Mouse (Mus musculus) testis, adult 2 months (tissue): ENCODE measurements around the gene Gm10282. TPM values are rescaled to one million over a fixed set of nuclear protein-coding genes. Genes with fewer than 3 reads are reported as not detected.

Source experiments
- H3K27ac ChIP-seq: fragments of 200-500 bp; 2 replicates; pipeline ENCODE4 v1.5.1; 2012; ENCODE audit warnings: low read depth, low read length; ENCODE audit not compliant: control insufficient read depth, insufficient read depth
- H3K27me3 ChIP-seq: fragments of 200-500 bp; 2 replicates; pipeline ENCODE4 v1.6.1; 2012; ENCODE audit warnings: mild to moderate bottlenecking, low read length, moderate library complexity; ENCODE audit not compliant: control insufficient read depth, insufficient read depth
- H3K36me3 ChIP-seq: fragments of 200-500 bp; 2 replicates; pipeline ENCODE4 v1.6.1; 2012; ENCODE audit warnings: mild to moderate bottlenecking, low read length; ENCODE audit not compliant: control insufficient read depth, insufficient read depth
- H3K4me1 ChIP-seq: fragments of 200-500 bp; 2 replicates; pipeline ENCODE4 v1.6.1; 2012; ENCODE audit warnings: low read length; ENCODE audit not compliant: control insufficient read depth, insufficient read depth
- H3K4me3 ChIP-seq: fragments of 200-500 bp; 2 replicates; pipeline ENCODE4 v1.5.1; 2012; ENCODE audit warnings: low read depth, mild to moderate bottlenecking, low read length, moderate library complexity, mixed read lengths; ENCODE audit not compliant: control insufficient read depth
- CTCF ChIP-seq: fragments of 200-500 bp; IDR thresholded peaks from 2 replicates; pipeline ENCODE4 v1.5.1; 2012; ENCODE audit warnings: low read depth, mild to moderate bottlenecking, inconsistent platforms, low read length, moderate library complexity; ENCODE audit not compliant: control insufficient read depth, insufficient read depth, insufficient replicate concordance
- POLR2A ChIP-seq: fragments of 200-500 bp; IDR thresholded peaks from 2 replicates; pipeline ENCODE4 v1.6.1; 2012; ENCODE audit warnings: low read depth, mild to moderate bottlenecking, inconsistent platforms, low read length, moderate library complexity; ENCODE audit not compliant: control insufficient read depth
- polyA plus RNA-seq: library from polyadenylated mRNA; depleted of rRNA; stranded (reverse); fragments of >200 nt; gene quantifications from 2 replicates; pipeline ENCODE4 v1.2.3, GENCODE M21; 2012

Gm10282 gene
- polyA plus RNA-seq, 1 experiment: 1.7 TPM

DNA sequence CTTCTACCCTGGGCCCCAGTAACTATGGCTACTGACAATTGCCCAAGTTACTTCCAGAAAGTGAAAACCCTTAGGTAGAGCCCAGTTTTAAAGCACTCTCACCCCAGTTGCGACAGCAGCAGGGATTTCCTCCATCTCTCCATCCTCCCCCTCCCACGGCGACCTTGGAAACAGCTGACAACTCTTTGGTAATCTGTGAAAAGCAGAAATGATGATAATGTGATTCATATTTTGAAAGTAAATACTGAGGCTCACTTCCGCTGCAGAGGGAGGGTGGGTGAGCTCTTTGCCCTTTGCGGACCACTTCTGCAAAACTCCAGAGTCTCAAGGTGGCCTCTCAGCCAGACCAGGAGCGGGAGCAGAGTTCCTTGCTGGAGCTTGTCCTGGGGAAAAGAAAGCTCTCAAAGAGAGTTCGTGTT is 17.4 kb upstream of the Gm10282 start:
- no peaks in the 10 kb centered on the region for H3K36me3 ChIP-seq
- H3K27ac ChIP-seq: no peak overlapping the region; the same call in 1 of the 2 replicates
- TF ChIP-seq CTCF: no peak
- TF ChIP-seq POLR2A: no peak
- 0 out of 2 replicates have a peak overlapping the region, but pooled peaks have one; percentile 3 for H3K4me3 ChIP-seq
- no peaks in the 10 kb centered on the region for H3K27me3 ChIP-seq
- H3K4me1 ChIP-seq: peaks cover 18% of the 10 kb centered on the region

DNA sequence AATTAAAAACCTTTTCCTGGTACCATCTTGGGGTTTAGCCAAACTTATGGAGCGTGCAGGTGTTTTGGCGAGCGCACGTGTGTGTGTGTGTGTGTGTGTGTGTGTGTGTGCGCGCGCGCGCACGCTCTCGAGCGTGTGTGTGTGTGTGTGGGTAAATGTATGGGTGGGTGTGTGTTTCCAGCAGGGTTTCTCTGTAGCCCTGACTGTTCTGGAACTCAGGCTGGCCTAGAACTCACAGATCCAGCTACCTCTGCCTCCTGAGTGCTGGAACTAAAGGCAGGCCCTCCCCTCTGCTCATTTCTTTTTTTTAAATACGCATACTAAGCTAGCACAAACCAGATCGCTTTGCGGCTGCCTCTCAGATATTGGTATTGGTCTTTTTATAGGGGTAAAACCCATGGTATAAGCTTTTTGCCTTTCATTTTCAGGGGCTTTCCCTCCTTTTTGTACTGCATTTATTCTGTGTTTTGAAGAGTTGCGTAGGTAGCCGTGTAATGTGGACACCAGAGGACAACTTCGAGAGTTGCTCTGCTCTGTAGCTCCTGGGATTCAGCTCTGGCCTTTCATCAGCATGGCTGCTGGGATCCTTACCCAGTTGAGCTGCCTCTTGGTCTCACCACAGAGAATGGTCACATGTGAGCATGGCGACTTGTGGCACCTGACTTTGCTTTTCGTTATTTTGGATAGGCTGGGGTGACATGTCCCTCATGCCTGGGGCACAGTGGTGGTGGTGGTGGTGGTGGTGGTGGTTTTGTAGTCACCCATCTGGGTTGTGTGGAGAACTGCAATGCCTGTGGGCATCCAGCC is 16.8 kb upstream of the Gm10282 start:
- no peak for TF ChIP-seq CTCF
- no peak for TF ChIP-seq POLR2A
- Histone ChIP-seq H3K36me3 (no peaks in the 10 kb centered on the region), H3K27ac (no peak overlapping the region; the same call in 1 of the 2 replicates), H3K27me3 (no peaks in the 10 kb centered on the region), H3K4me3 (peak overlapping the region; percentile 96), H3K4me1 (peaks cover 18% of the 10 kb centered on the region)

DNA sequence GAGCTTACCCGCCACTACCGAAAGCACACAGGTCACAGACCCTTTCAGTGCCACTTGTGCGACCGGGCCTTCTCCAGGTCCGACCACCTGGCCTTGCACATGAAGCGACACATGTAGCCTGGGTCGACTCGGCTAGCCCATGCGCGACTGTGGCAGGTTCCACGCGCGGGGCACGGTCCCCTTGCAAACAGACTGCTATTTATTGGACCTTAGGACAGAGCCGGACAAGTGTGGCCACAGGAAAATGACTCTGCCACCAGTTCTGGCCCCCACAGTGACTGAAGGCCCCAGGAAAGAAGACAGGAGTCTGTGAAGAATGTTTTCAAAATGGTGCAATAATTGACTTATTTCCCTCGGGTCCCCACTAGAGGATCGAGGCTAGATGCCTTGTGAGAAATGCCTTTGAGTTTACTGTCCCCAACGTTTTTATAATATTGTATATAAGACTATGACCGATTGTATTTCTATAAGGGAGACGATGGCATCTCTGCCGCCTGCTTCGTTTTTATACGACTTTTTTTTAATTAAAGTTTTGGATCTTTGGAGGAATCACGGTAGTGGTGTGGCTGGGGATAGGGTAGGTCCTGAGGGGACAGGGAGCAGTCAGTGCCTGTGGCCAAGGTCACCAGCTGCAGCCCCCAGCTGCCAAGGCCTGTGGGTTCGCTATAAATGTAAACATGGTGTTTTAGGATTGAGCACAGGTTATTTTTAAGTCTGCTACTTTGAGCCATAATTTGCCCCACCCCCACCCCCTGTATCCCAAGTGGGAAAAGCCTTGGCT is 15.9 kb upstream of the Gm10282 start:
- no peak overlapping the region for H3K27ac ChIP-seq
- no peaks in the 10 kb centered on the region for H3K36me3 ChIP-seq
- H3K4me3 ChIP-seq: peak overlapping the region; percentile 96
- H3K4me1 ChIP-seq: peaks cover 18% of the 10 kb centered on the region
- H3K27me3 ChIP-seq: no peaks in the 10 kb centered on the region
- TF ChIP-seq POLR2A: no peak
- no peak for TF ChIP-seq CTCF

DNA sequence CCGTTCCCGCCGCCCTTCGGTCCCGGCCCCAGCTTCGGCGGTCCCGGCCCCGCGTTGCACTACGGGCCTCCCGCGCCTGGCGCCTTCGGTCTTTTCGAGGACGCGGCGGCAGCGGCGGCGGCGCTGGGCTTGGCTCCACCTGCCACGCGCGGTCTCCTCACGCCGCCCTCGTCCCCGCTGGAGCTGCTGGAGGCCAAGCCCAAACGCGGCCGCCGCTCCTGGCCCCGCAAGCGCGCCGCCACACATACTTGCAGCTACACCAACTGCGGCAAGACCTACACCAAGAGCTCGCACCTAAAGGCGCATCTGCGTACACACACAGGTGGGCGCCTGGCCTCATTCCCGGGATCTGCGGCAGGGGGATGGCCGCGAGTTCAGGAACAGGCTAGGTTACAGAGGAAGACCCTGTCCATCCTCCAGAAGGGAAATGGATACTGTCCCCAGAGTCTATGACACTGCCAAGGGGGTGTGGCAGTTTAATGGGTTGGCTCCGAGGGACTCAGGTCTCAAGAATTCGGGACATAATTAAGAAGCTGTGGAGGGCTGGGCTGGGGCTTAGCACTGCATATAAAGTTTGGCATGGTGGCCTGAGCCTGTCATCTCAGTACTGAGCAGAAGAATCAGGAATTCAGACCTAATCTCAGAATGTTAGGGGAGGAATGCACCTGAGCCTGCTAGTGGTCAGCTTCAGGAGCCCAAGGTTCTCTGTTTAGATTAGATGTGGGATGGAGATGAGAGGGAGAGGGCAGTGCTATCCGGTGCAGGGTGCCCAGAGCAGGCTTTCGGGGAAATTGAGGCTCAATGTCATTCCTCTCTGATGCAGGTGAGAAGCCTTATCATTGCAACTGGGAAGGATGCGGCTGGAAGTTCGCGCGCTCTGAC is 15.1 kb upstream of the Gm10282 start:
- TF ChIP-seq CTCF (no peak), POLR2A (no peak)
- Histone ChIP-seq H3K27ac (no peak overlapping the region), H3K4me1 (peaks cover 18% of the 10 kb centered on the region), H3K4me3 (peak overlapping the region; percentile 96), H3K27me3 (no peaks in the 10 kb centered on the region), H3K36me3 (no peaks in the 10 kb centered on the region)

DNA sequence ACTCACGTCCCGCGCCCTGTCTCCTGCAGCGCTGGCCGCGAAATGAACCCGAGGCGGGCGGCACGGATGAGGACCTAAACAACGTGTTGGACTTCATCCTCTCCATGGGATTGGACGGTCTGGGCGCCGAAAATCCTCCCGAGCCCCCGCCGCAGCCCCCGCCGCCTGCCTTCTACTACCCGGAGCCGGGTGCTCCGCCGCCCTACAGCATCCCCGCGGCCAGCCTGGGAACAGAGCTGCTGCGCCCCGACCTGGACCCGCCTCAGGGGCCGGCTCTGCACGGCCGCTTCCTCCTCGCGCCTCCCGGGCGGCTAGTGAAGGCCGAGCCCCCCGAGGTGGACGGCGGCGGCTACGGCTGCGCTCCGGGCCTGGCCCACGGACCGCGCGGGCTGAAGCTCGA is 14.3 kb upstream of the Gm10282 start:
- Histone ChIP-seq H3K27me3 (no peaks in the 10 kb centered on the region), H3K27ac (peak overlapping the region; percentile 65), H3K4me3 (peak overlapping the region; percentile 96), H3K4me1 (peaks cover 18% of the 10 kb centered on the region), H3K36me3 (no peaks in the 10 kb centered on the region)
- TF ChIP-seq CTCF: no peak
- no peak for TF ChIP-seq POLR2A

DNA sequence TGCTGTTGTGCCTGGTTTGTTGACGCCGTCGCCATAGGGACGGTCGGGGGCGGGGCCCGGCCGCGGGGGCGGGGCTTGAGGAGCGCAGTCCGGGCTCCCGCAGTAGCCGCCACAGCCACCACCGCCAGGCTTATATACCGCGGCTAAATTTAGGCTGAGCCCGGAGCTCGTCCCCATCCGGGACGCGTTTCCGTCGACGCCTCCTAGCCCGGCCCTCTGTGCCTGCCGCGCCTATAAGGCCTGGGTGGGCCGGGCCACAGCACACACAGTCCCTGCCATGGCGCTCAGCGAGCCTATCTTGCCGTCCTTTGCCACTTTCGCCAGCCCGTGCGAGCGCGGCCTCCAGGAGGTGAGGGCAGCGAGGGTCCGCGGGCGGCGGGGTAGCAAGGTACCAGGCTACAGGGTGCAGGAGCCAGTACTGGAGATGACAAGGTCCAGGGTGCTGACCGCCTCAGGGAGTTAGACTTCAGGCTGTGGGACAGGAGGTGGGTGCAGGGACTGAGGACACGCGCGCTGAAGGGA is 13.8 kb upstream of the Gm10282 start, which contains the start of gene Klf2:
TSS of gene Klf2 (plus strand) at position 233 of the 522 bp plus-strand sequence.
- no peaks in the 10 kb centered on the region for H3K27me3 ChIP-seq
- peak within 1 kb of the TSS; percentile 96 for H3K4me3 ChIP-seq
- TF ChIP-seq CTCF: no peak
- peak; percentile 92 for TF ChIP-seq POLR2A
- peak within 1 kb of the TSS; percentile 65 for H3K27ac ChIP-seq
- no peaks in the 10 kb centered on the region for H3K36me3 ChIP-seq
- peaks cover 18% of the 10 kb centered on the region for H3K4me1 ChIP-seq

DNA sequence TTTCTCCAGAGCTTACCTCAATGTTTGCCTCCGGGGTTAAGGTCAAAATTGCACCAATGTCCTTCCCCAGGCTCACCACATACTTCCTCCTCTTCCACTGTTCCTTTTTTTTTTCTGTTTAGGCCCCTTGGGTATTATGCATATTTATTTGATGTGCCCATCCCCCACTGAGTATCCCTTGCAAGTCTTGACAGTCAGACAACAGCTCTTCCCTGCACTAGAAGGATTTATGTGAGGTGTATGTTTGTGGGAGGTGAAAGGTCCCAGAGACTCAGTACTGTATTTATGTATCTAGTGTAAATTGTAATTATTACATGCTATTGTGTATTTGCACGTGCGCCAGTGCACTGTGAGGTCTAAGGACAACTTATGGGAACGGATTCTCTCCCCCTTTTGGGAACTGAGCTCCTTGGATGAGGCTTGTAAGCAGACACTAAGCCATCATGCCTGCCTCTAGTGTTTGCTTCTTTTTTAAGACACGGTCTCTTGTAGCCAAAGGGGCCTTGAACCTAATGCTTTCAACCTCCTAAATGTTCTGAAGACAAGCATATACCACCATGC is 12.8 kb upstream of the Gm10282 start:
- TF ChIP-seq POLR2A: no peak
- TF ChIP-seq CTCF: no peak
- peak overlapping the region; percentile 90 for H3K4me3 ChIP-seq
- H3K36me3 ChIP-seq: no peaks in the 10 kb centered on the region
- H3K27me3 ChIP-seq: no peaks in the 10 kb centered on the region
- H3K4me1 ChIP-seq: peaks cover 18% of the 10 kb centered on the region
- H3K27ac ChIP-seq: no peak overlapping the region
